Mouse (Mus musculus): ENCODE measurements around the gene Gm28047. TPM values are rescaled to one million over a fixed set of nuclear protein-coding genes. Genes with fewer than 3 reads are reported as not detected.
"Not testable (repeated sequence)": the region's sequence is repeated elsewhere in the genome, so short reads cannot be mapped to it uniquely, and the experiment has no call there.

Gm28047 gene
- total and polyA plus RNA-seq, 2 experiments from 2014 or later: not detected

DNA sequence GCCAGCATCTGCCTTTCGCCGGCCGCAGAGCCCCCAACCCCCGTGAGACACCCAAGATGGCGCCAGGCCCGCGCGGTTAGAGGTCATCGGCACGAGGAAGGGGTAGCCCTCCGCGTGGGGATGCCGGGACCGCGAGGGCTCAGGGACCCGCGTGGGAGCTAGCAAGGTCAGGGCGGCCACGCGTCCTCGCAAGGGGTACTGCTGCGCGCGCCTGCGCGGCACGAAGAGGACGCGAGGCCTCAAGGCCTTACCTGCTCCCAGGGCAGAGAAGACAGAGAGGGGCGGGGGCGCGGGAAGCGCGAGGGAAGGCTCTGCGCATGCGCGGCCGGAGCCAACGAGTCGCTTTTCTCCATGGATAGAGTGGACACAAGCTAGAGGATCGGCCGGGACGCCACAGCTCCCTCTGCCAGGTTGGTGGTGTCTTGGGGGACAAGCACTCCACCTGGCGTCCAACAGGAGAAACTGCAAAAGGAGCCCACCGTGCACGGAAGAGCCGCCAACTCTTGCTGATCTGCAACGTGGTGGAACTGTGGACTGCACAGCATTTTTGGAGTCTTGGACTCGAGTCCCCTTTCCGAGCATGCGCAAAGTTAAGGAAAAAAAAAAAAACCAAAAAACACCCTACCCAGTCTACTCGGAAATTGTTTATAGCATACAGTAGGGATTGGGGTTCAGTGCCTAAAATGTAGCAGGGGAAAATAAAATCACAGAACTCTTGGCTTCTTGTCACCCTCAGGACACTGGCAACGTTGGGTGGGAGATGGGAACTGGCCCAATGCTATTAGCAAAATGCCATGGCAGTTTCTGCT is 46.1 kb upstream of the Gm28047 start:
- WGBS: under 1% methylated on average over 42 of the region's 53 CpGs
- H3K4me2 ChIP-seq (ENCODE audit: low read depth, low read length): peak overlapping the region; percentile 84
- no peaks in the 10 kb centered on the region for H3K9me3 ChIP-seq (replicated peaks; ENCODE audit: control insufficient read depth, low read length)
- H3K4me3 ChIP-seq (ENCODE audit: low read depth, low read length): peak overlapping the region; percentile 77
- H3K36me3 ChIP-seq (replicated peaks; ENCODE audit: control insufficient read depth, insufficient read depth, low read length): peaks cover 17% of the 10 kb centered on the region
- peaks cover 21% of the 10 kb centered on the region for H3K4me1 ChIP-seq (ENCODE audit: control insufficient read depth, insufficient read depth)
- ATAC-seq (ENCODE audit: insufficient read depth, low read depth): peak; percentile 85
- peak; percentile 98 for DNase-seq (ENCODE audit: low spot score)
- H3K27me3 ChIP-seq (ENCODE audit: control insufficient read depth, insufficient read depth, low read length): no peaks in the 10 kb centered on the region
- TF ChIP-seq CTCF (IDR thresholded peaks at IDR 0.05; ENCODE audit: low read depth) (peak; percentile 99), EP300 (IDR thresholded peaks at IDR 0.05; ENCODE audit: low read depth) (peak; percentile 62)
- peak overlapping the region; percentile 95 for H3K27ac ChIP-seq (ENCODE audit: low read depth)
- H3K9ac ChIP-seq (replicated peaks; ENCODE audit: low read depth, low read length): peak overlapping the region; percentile 94

DNA sequence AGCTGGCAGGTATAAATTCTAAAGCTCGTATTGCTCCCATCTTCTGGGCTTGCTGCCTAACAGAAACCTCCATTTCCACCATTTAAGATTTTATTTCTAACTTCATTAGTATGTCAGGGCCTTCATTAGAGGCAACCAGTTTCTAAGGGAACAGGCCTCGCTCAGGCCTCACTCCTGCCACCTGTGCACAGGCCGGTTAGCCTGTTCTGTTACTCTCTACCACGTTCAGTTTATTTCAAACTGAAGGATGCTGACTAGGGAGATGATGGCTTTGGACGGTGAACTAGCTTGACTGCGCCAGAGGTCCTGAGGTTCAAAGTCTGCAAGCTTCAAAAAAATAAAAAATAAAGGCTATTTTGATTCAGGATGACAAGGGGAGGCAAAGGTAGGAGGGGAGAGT is 45.4 kb upstream of the Gm28047 start:
- H3K4me2 ChIP-seq (ENCODE audit: low read depth, low read length): peak overlapping the region; percentile 84
- peak overlapping the region; percentile 77 for H3K4me3 ChIP-seq (ENCODE audit: low read depth, low read length)
- peaks cover 24% of the 10 kb centered on the region for H3K36me3 ChIP-seq (replicated peaks; ENCODE audit: control insufficient read depth, insufficient read depth, low read length)
- peaks cover 21% of the 10 kb centered on the region for H3K4me1 ChIP-seq (ENCODE audit: control insufficient read depth, insufficient read depth)
- DNase-seq (ENCODE audit: low spot score) (peak; percentile 9), ATAC-seq (ENCODE audit: insufficient read depth, low read depth) (no peak)
- TF ChIP-seq EP300 (IDR thresholded peaks at IDR 0.05; ENCODE audit: low read depth): no peak
- no peak for TF ChIP-seq CTCF (IDR thresholded peaks at IDR 0.05; ENCODE audit: low read depth)
- H3K9ac ChIP-seq (replicated peaks; ENCODE audit: low read depth, low read length): peak overlapping the region; percentile 94
- no peaks in the 10 kb centered on the region for H3K27me3 ChIP-seq (ENCODE audit: control insufficient read depth, insufficient read depth, low read length)
- H3K27ac ChIP-seq (ENCODE audit: low read depth): peak overlapping the region; percentile 95
- no peaks in the 10 kb centered on the region for H3K9me3 ChIP-seq (replicated peaks; ENCODE audit: control insufficient read depth, low read length)
- WGBS: 9% methylated on average over 6 of the region's 6 CpGs

DNA sequence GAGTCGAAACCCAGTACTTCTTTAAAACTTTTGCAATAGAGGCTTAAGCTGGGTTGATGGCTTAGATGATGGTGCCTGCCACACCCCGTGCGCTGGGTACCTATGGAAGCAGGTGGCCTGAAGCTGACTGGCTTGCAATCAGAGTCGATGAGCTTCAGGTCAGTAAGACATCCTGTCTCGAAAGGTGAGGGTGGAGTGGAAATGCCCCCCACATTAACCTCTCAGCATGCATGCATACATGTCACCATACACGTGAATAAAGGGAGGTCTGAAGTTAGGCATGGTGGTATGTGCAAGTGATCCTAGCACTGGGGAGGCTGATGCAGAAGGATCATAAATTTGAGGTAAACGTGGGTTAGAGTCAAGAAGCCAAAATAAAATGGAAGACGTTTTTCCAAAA is 44.7 kb upstream of the Gm28047 start:
- no peak overlapping the region; the same call in 1 of the 2 replicates for H3K4me3 ChIP-seq (ENCODE audit: low read depth, low read length)
- no peaks in the 10 kb centered on the region for H3K9me3 ChIP-seq (replicated peaks; ENCODE audit: control insufficient read depth, low read length)
- H3K4me1 ChIP-seq (ENCODE audit: control insufficient read depth, insufficient read depth): peaks cover 21% of the 10 kb centered on the region
- H3K36me3 ChIP-seq (replicated peaks; ENCODE audit: control insufficient read depth, insufficient read depth, low read length): peaks cover 31% of the 10 kb centered on the region
- WGBS: 88% methylated on average over 8 of the region's 8 CpGs
- H3K9ac ChIP-seq (replicated peaks; ENCODE audit: low read depth, low read length): 0 out of 2 replicates have a peak overlapping the region, but pooled peaks have one; percentile 2
- peak overlapping the region; percentile 84 for H3K4me2 ChIP-seq (ENCODE audit: low read depth, low read length)
- DNase-seq (ENCODE audit: low spot score): no peak
- 0 out of 2 replicates have a peak overlapping the region, but pooled peaks have one; percentile 95 for H3K27ac ChIP-seq (ENCODE audit: low read depth)
- no peaks in the 10 kb centered on the region for H3K27me3 ChIP-seq (ENCODE audit: control insufficient read depth, insufficient read depth, low read length)
- TF ChIP-seq CTCF (IDR thresholded peaks at IDR 0.05; ENCODE audit: low read depth) (no peak), EP300 (IDR thresholded peaks at IDR 0.05; ENCODE audit: low read depth) (no peak)
- no peak for ATAC-seq (ENCODE audit: insufficient read depth, low read depth)

DNA sequence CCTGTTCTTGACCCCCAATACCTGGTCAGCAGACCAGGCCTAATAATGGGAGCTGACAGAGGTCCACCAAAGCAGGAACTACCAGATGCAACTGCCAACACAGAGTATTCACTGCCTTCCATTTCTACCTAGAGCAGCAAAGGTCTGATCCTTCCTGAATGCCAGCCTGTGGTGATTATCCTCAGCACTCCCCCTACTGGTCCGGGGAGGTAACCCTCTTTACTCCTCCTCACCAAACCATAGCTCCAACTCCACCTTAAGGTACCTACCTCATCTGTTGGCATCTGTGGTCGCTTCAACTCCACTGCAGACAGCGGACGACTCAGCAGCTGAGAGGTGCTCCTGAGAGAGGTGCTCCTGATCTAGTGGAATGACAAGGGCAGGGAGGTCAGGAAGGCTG is 40.6 kb upstream of the Gm28047 start:
- peak; percentile 51 for DNase-seq (ENCODE audit: low spot score)
- Histone ChIP-seq H3K4me2 (ENCODE audit: low read depth, low read length) (no peak overlapping the region), H3K9ac (replicated peaks; ENCODE audit: low read depth, low read length) (no peak overlapping the region), H3K4me3 (ENCODE audit: low read depth, low read length) (no peak overlapping the region), H3K9me3 (replicated peaks; ENCODE audit: control insufficient read depth, low read length) (no peaks in the 10 kb centered on the region), H3K4me1 (ENCODE audit: control insufficient read depth, insufficient read depth) (peaks cover 9% of the 10 kb centered on the region; the same call in 1 of the 2 replicates), H3K27me3 (ENCODE audit: control insufficient read depth, insufficient read depth, low read length) (no peaks in the 10 kb centered on the region), H3K27ac (ENCODE audit: low read depth) (0 out of 2 replicates have a peak overlapping the region, but pooled peaks have one; percentile 25), H3K36me3 (replicated peaks; ENCODE audit: control insufficient read depth, insufficient read depth, low read length) (peaks cover 68% of the 10 kb centered on the region)
- 38% methylated on average over 4 of the region's 4 CpGs for WGBS
- TF ChIP-seq EP300 (IDR thresholded peaks at IDR 0.05; ENCODE audit: low read depth) (no peak), CTCF (IDR thresholded peaks at IDR 0.05; ENCODE audit: low read depth) (peak; percentile 79)
- ATAC-seq (ENCODE audit: insufficient read depth, low read depth): peak; percentile 54; the same call in 1 of the 2 replicates

DNA sequence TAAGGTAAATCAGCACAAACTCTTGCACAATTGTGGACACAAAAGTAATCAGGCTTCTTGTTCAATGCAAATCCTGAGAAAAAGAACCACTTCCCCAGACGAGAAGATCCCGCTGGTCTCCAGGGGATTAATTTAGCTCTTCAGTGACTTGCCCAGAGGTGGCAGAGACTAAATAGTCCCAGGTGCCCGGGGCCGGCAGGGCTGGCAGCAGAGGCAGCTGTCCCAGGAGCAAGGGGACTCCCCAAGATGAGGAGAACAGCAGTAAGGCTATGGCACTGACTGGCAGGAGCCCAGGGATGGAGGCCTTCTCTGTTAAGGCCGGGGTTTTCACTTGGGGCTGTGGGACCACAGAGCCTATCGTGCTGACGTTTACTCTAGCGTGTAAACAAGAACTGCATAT is 39.0 kb upstream of the Gm28047 start:
- H3K27ac ChIP-seq (ENCODE audit: low read depth): no peak overlapping the region
- H3K27me3 ChIP-seq (ENCODE audit: control insufficient read depth, insufficient read depth, low read length): no peaks in the 10 kb centered on the region
- TF ChIP-seq CTCF (IDR thresholded peaks at IDR 0.05; ENCODE audit: low read depth) (no peak), EP300 (IDR thresholded peaks at IDR 0.05; ENCODE audit: low read depth) (no peak)
- peaks cover 3% of the 10 kb centered on the region; the same call in 1 of the 2 replicates for H3K4me1 ChIP-seq (ENCODE audit: control insufficient read depth, insufficient read depth)
- no peak for DNase-seq (ENCODE audit: low spot score)
- no peak for ATAC-seq (ENCODE audit: insufficient read depth, low read depth)
- 86% methylated on average over 8 of the region's 8 CpGs for WGBS
- no peak overlapping the region for H3K9ac ChIP-seq (replicated peaks; ENCODE audit: low read depth, low read length)
- H3K4me3 ChIP-seq (ENCODE audit: low read depth, low read length): no peak overlapping the region
- peaks cover 71% of the 10 kb centered on the region for H3K36me3 ChIP-seq (replicated peaks; ENCODE audit: control insufficient read depth, insufficient read depth, low read length)
- no peaks in the 10 kb centered on the region for H3K9me3 ChIP-seq (replicated peaks; ENCODE audit: control insufficient read depth, low read length)
- H3K4me2 ChIP-seq (ENCODE audit: low read depth, low read length): no peak overlapping the region

DNA sequence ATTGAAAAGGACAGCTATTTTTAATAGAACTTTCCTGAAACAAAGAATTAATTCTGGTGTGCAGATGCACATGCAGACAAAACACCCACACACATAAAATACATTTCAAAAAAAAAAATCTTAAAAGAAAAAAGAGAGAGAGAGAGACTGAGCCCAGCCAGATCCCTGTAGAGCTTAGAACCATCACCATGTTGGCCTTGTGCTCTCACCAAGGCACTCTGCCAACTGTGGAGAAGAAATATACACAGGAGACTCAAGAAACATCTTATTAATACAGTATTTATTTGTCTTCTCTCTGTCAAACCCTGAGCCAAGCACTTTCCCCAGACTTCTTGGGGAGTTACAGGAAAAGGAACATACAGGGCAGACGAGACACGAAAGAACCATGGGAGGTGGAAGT is 37.7 kb upstream of the Gm28047 start:
- H3K4me3 ChIP-seq (ENCODE audit: low read depth, low read length); DNase-seq (ENCODE audit: low spot score); H3K9me3 ChIP-seq (replicated peaks; ENCODE audit: control insufficient read depth, low read length); H3K4me2 ChIP-seq (ENCODE audit: low read depth, low read length); H3K9ac ChIP-seq (replicated peaks; ENCODE audit: low read depth, low read length); ATAC-seq (ENCODE audit: insufficient read depth, low read depth); H3K27ac ChIP-seq (ENCODE audit: low read depth); H3K27me3 ChIP-seq (ENCODE audit: control insufficient read depth, insufficient read depth, low read length): not testable (repeated sequence)
- Histone ChIP-seq H3K36me3 (replicated peaks; ENCODE audit: control insufficient read depth, insufficient read depth, low read length) (peaks cover 70% of the 10 kb centered on the region), H3K4me1 (ENCODE audit: control insufficient read depth, insufficient read depth) (peaks cover 12% of the 10 kb centered on the region)
- no CpG with 5 or more reads among the region's 2 CpGs for WGBS
